Mouse (Mus musculus) midbrain, embryonic 16.5 days (tissue): Measurements from ENCODE around the gene Cxcl2. TPM values are rescaled to one million over a fixed set of nuclear protein-coding genes. Genes with fewer than 3 reads are reported as not detected.

Experiments
- ATAC-seq: fragments of 200-750 bp; cut with Nextera tagmentation; 2 replicates; pipeline ENCODE4 v1.8.0; 2017; ENCODE audit warnings: moderate TSS enrichment
- H3K27ac ChIP-seq: fragments of 300-500 bp; sonication (generic); 2 replicates; pipeline ENCODE4 v1.5.1; 2014; ENCODE audit warnings: mild to moderate bottlenecking, low read length, mixed read lengths
- H3K27me3 ChIP-seq: fragments of 300-500 bp; sonication (generic); 2 replicates; pipeline ENCODE4 v1.6.1; 2014; ENCODE audit warnings: low read depth, low read length, mixed read lengths; ENCODE audit not compliant: control insufficient read depth, insufficient read depth
- H3K36me3 ChIP-seq: fragments of 300-500 bp; sonication (generic); 2 replicates; pipeline ENCODE4 v1.6.1; 2014; ENCODE audit warnings: mild to moderate bottlenecking, low read length, moderate library complexity, mixed read lengths; ENCODE audit not compliant: control insufficient read depth, insufficient read depth
- H3K4me1 ChIP-seq: fragments of 300-500 bp; sonication (generic); 2 replicates; pipeline ENCODE4 v1.6.1; 2014; ENCODE audit warnings: mild to moderate bottlenecking, low read length, mixed read lengths; ENCODE audit not compliant: control insufficient read depth, insufficient read depth
- H3K4me2 ChIP-seq: fragments of 300-500 bp; sonication (generic); 2 replicates; pipeline ENCODE4 v1.6.1; 2014; ENCODE audit warnings: mild to moderate bottlenecking, low read length, mixed read lengths
- H3K4me3 ChIP-seq: fragments of 300-500 bp; sonication (generic); 2 replicates; pipeline ENCODE4 v1.5.1; 2014; ENCODE audit warnings: low read depth, mild to moderate bottlenecking, low read length, moderate library complexity, mixed read lengths
- H3K9ac ChIP-seq: fragments of 300-500 bp; sonication (generic); 2 replicates; pipeline ENCODE4 v1.6.1; 2014; ENCODE audit warnings: low read depth, low read length, mixed read lengths
- H3K9me3 ChIP-seq: fragments of 300-500 bp; sonication (generic); replicated peaks from 2 replicates; pipeline ENCODE4 v1.6.1; 2014; ENCODE audit warnings: mild to moderate bottlenecking, low read length, mixed read lengths; ENCODE audit not compliant: control insufficient read depth, poor library complexity, severe bottlenecking
- WGBS: fragments of 180-500 bp; shearing (Covaris S2); extraction: QIAGEN DNeasy Blood & Tissue Kit; methylation state at CpG from one replicate; pipeline ENCODE4 v1.1.7; 2014; 5-methylcytosine and 5-hydroxymethylcytosine counted together
- polyA plus RNA-seq: library from polyadenylated mRNA; unstranded; fragments of >200 nt; fragmentation: Nextera tagmentation; extraction: Ambion mirVana; gene quantifications from 2 replicates; pipeline ENCODE4 v1.2.1, GENCODE M21; 2015

Gene Cxcl2
- polyA plus RNA-seq, 1 experiment from 2014 or later = 0.11 TPM

GRCm38 (mm10) chr5:90951475-90951874 is 47.8 kb downstream of the Cxcl2 start:
- H3K9me3 ChIP-seq = no peaks in the 10 kb centered on the region
- no peaks in the 10 kb centered on the region for H3K4me1 ChIP-seq
- no peak overlapping the region for H3K27ac ChIP-seq
- 25% methylated on average over 2 of the region's 2 CpGs for WGBS
- no peaks in the 10 kb centered on the region for H3K27me3 ChIP-seq
- H3K4me3 ChIP-seq = no peak overlapping the region
- H3K4me2 ChIP-seq = no peak overlapping the region
- peak; percentile 89 for ATAC-seq
- H3K36me3 ChIP-seq = no peaks in the 10 kb centered on the region
- H3K9ac ChIP-seq = no peak overlapping the region

DNA sequence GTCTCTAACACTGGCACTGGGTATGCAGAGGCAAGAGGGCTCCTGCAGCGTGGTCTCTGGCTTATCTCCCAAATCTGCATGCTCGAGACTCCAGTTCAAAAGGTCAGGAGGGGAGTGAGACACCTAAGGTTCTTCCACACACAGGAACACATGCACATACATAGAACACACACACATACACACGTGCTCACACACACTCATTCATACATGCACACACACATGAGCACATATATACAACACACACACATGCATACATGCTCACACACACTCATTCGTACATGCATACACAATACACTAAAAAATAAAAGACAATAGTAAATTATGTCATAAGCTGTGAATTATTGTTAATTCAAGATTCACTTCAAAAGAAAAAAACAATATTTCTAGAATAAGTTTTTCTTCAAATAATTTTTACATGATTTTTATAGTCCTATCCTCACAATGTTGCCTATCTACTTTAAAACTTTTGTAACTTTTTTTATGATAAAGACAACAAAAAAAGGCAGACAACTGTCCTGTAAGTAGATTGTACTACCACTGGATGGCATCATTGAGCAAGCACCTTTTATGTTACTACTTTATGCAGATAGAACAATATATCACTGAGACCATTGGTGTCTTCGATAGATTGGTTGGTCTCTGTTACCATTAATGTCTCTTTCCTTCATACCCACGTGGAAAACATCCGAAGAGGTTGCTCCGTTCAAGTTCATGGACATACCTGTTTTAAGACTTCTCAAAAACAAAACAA is 49.2 kb downstream of the Cxcl2 start:
- Histone ChIP-seq H3K4me1 (no peaks in the 10 kb centered on the region), H3K27ac (no peak overlapping the region), H3K9ac (no peak overlapping the region), H3K4me3 (no peak overlapping the region), H3K36me3 (no peaks in the 10 kb centered on the region), H3K27me3 (no peaks in the 10 kb centered on the region), H3K4me2 (no peak overlapping the region), H3K9me3 (no peaks in the 10 kb centered on the region)
- WGBS = 86% methylated on average over 8 of the region's 8 CpGs
- ATAC-seq = 0 out of 2 replicates have a peak, but pooled peaks have one; percentile 28

Other genes with a start within 250 kb of the Cxcl2 start
- gene Cxcl5, start 144.5 kb upstream of the Cxcl2 start, polyA plus RNA-seq = 0.27 and 0.35 TPM in 2 replicates
- gene Ppbp, start 135.4 kb upstream of the Cxcl2 start, polyA plus RNA-seq = 0.78 and 1.0 TPM in 2 replicates
- 32.5 and 34.8 TPM in 2 replicates for gene Pf4, start 131.4 kb upstream of the Cxcl2 start, polyA plus RNA-seq
- gene Cxcl3, start 117.8 kb upstream of the Cxcl2 start, polyA plus RNA-seq = 0.35 TPM in 1 of 2 replicates, not detected in the other
- gene Cxcl15, start 109.3 kb upstream of the Cxcl2 start, polyA plus RNA-seq = not detected in 2 replicates
- gene Cxcl1, start 12.6 kb upstream of the Cxcl2 start, polyA plus RNA-seq = 0.15 TPM in 1 of 2 replicates, not detected in the other
- 59.8 and 62.4 TPM in 2 replicates for gene Mthfd2l, start 27.2 kb downstream of the Cxcl2 start, polyA plus RNA-seq
- 0.15 TPM in 1 of 2 replicates, not detected in the other for gene Epgn, start 123.6 kb downstream of the Cxcl2 start, polyA plus RNA-seq
- gene Ereg, start 170.8 kb downstream of the Cxcl2 start, polyA plus RNA-seq = not detected in 2 replicates
- 0.30 TPM in 1 of 2 replicates, not detected in the other for gene Areg, start 235.7 kb downstream of the Cxcl2 start, polyA plus RNA-seq